Mouse (Mus musculus): ENCODE data around the gene Copz2. TPM values are rescaled to one million over a fixed set of nuclear protein-coding genes. Genes with fewer than 3 reads are reported as not detected.
A peak's percentile ranks its signal among the peaks of the same experiment; 100 is the strongest.

Copz2 gene
- polyA plus RNA-seq, 1 experiment = 10.6 TPM

DNA sequence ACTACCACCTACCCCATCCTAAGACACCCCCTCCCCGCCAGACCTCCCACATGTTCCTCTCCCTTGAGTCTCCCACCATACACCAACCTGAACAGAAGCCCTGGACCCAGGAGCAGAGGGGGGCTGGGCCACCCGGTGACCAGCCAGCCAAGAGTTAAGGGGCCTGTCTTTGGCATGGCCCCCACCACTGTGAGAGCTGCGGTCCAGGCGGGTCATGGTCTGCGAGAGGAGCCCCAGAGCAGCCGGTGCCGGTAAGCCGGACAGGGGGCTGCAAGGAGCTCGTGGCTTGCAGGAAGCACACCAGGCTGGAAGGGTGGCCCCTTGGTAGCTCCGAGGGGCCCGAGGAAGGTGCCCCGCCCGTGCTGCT is 26.2 kb upstream of the Copz2 start:
- WGBS = 15% methylated on average over 13 of the region's 13 CpGs
- H3K4me1 ChIP-seq (ENCODE audit: control insufficient read depth, insufficient read depth, insufficient read length) = peaks cover 16% of the 10 kb centered on the region
- H3K4me3 ChIP-seq (ENCODE audit: extremely low read depth, insufficient read depth, insufficient read length) = peak overlapping the region; percentile 60
- TF ChIP-seq POLR2A (IDR thresholded peaks at IDR 0.05; ENCODE audit: low read depth, low read length) (no peak), CTCF (IDR thresholded peaks at IDR 0.05; ENCODE audit: extremely low read depth, insufficient read depth, insufficient read length, insufficient replicate concordance) (no peak)
- peaks cover 40% of the 10 kb centered on the region for H3K36me3 ChIP-seq (ENCODE audit: control insufficient read depth, insufficient read depth, low read length)
- no peaks in the 10 kb centered on the region for H3K27me3 ChIP-seq (ENCODE audit: control insufficient read depth, insufficient read depth, low read length)
- H3K27ac ChIP-seq (ENCODE audit: insufficient read depth, low read length) = peak overlapping the region; percentile 49; the same call in 1 of the 2 replicates
- DNase-seq (ENCODE audit: low read depth in 1 of 2, low spot score in 2 of 2) = no peak

DNA sequence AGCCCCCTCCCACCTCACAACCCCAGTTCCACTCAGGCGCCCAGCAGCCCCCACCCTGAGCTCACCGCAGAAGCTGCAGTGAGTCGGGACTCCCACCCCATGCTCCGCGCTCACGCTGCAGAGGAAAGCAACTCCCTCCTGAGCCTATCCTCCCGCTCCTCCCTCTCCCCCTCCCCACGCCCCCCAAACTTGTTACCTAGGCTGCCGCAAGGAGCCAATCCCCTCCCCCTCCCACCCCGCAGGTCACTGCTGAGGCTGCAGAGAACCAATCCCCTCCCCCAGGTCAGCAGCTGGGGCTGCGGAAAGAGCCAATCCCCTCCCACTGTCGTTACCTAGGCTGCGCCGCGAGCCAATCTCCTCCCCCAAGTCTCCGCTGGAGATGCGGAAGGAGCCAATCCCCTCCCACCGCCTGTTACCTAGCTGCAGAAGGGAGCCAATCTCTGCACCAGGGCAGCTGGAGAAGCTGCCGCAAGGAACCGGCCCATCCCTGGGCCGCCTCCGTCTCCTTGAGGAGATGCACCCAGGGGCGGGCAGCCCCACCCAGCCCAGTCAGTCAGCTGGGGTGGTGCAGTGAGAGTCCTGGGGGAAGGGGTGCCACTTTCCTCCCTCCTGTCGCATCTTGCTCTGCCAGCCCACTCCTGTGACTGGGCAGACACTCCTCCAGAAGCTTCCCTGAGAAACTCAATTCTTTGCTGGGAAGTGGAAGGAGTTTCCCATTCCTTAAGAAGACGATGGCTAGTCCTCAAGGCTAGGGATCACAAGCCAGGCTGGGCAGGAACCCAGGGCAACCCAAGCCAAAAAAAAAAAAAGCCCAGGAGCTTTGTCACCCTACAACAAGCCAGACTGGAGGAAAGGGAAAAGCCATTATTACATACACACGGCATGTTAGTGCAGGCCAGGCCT is 25.5 kb upstream of the Copz2 start:
- DNase-seq (ENCODE audit: low read depth in 1 of 2, low spot score in 2 of 2) = peak; percentile 65 to 86
- Histone ChIP-seq H3K27ac (ENCODE audit: insufficient read depth, low read length) (no peak overlapping the region; the same call in 1 of the 2 replicates), H3K4me3 (ENCODE audit: extremely low read depth, insufficient read depth, insufficient read length) (peak overlapping the region; percentile 60), H3K27me3 (ENCODE audit: control insufficient read depth, insufficient read depth, low read length) (no peaks in the 10 kb centered on the region), H3K36me3 (ENCODE audit: control insufficient read depth, insufficient read depth, low read length) (peaks cover 33% of the 10 kb centered on the region), H3K4me1 (ENCODE audit: control insufficient read depth, insufficient read depth, insufficient read length) (peaks cover 16% of the 10 kb centered on the region)
- WGBS = 3% methylated on average over 25 of the region's 26 CpGs
- TF ChIP-seq CTCF (IDR thresholded peaks at IDR 0.05; ENCODE audit: extremely low read depth, insufficient read depth, insufficient read length, insufficient replicate concordance) = no peak
- TF ChIP-seq POLR2A (IDR thresholded peaks at IDR 0.05; ENCODE audit: low read depth, low read length) = no peak

DNA sequence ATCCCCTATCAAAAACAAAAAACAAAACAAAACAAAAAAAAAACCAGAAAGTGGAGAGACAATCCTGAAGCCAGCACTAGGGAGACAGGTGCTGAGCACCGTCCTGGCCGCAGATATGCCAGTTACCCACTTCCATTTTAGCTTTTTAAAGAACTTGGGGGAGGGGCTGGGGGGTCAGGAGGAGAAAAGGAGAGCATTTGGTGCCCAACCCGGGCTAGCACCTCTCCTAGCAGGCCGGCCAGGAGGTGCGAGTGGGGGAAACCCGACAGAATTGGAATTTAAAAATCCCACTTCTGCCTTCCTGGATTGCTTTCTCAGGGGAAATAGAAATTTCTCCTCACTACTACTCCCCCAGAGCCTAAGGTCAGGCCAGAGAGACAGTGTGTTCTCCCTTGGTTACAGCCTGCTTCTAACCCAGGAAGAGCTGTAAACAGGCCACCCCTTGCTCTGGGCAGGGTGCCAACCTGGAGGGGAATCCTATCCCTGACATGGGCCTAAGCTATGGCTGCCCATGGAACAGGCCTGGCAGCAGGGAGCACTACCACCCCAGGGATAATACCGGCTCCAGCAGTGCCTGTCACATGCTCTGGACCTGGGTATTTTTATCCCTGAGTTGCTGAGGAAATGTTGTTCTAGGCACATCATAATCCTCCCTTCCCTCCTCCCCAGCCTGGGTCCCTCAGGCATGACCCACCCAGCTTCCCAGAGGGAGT is 24.7 kb upstream of the Copz2 start:
- Histone ChIP-seq H3K27me3 (ENCODE audit: control insufficient read depth, insufficient read depth, low read length) (no peaks in the 10 kb centered on the region), H3K4me1 (ENCODE audit: control insufficient read depth, insufficient read depth, insufficient read length) (peaks cover 16% of the 10 kb centered on the region), H3K27ac (ENCODE audit: insufficient read depth, low read length) (peak overlapping the region; percentile 25; the same call in 1 of the 2 replicates), H3K4me3 (ENCODE audit: extremely low read depth, insufficient read depth, insufficient read length) (no peak overlapping the region), H3K36me3 (ENCODE audit: control insufficient read depth, insufficient read depth, low read length) (peaks cover 26% of the 10 kb centered on the region)
- WGBS = 67% methylated on average over 7 of the region's 7 CpGs
- no peak for TF ChIP-seq POLR2A (IDR thresholded peaks at IDR 0.05; ENCODE audit: low read depth, low read length)
- TF ChIP-seq CTCF (IDR thresholded peaks at IDR 0.05; ENCODE audit: extremely low read depth, insufficient read depth, insufficient read length, insufficient replicate concordance) = no peak
- no peak for DNase-seq (ENCODE audit: low read depth in 1 of 2, low spot score in 2 of 2)

DNA sequence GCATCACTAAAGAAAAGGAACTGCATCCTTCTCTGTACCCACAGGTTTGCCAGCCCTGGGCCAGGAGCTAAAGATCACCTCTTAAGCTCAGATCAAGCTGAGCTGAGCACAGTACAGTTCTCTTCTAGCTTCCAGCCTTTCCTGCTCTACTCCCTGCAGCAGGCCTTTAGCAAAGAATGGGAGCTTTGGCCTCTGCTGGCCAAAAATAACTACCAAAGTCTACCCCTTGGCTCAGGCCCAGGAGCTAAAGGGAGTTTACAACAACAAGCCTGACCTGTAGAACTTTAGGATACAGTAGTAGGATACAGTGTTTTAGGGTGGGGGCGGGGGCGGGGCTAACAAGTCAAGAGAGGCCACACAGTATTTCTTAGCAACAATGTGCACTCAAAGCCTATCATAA is 23.2 kb upstream of the Copz2 start:
- no peak for DNase-seq (ENCODE audit: low read depth in 1 of 2, low spot score in 2 of 2)
- Histone ChIP-seq H3K36me3 (ENCODE audit: control insufficient read depth, insufficient read depth, low read length) (peaks cover 12% of the 10 kb centered on the region), H3K4me3 (ENCODE audit: extremely low read depth, insufficient read depth, insufficient read length) (no peak overlapping the region), H3K27ac (ENCODE audit: insufficient read depth, low read length) (no peak overlapping the region), H3K27me3 (ENCODE audit: control insufficient read depth, insufficient read depth, low read length) (no peaks in the 10 kb centered on the region), H3K4me1 (ENCODE audit: control insufficient read depth, insufficient read depth, insufficient read length) (peaks cover 16% of the 10 kb centered on the region)
- WGBS = 85% methylated on average over 2 of the region's 2 CpGs
- TF ChIP-seq CTCF (IDR thresholded peaks at IDR 0.05; ENCODE audit: extremely low read depth, insufficient read depth, insufficient read length, insufficient replicate concordance) (no peak), POLR2A (IDR thresholded peaks at IDR 0.05; ENCODE audit: low read depth, low read length) (no peak)

DNA sequence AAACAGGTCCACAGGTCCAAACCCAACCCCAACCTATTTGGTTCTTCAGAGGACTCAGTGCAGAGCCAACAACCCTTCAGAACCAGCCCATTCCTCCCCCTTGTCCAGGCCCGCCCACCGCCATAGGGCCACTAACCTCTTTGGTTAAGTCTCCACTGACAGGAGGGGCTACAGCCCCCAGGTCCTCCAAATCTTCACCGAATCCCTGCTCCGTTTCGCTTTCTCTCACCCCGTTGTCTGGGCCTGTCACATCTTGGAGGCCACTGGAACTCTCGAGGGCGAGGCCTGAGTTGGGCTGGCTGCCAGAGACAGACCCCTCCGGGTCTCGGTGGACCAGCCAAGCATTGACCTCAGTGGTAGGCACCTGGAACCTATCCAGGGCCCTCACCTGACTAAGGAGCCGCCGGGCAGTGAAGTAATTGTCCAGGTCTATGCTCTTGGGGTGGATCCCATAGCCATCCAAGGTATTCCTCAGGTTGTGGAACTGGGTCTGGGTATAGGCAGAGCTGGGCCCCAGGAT is 22.5 kb upstream of the Copz2 start:
- no peak for TF ChIP-seq CTCF (IDR thresholded peaks at IDR 0.05; ENCODE audit: extremely low read depth, insufficient read depth, insufficient read length, insufficient replicate concordance)
- TF ChIP-seq POLR2A (IDR thresholded peaks at IDR 0.05; ENCODE audit: low read depth, low read length) = no peak
- no peaks in the 10 kb centered on the region for H3K27me3 ChIP-seq (ENCODE audit: control insufficient read depth, insufficient read depth, low read length)
- peaks cover 16% of the 10 kb centered on the region for H3K4me1 ChIP-seq (ENCODE audit: control insufficient read depth, insufficient read depth, insufficient read length)
- WGBS = 83% methylated on average over 12 of the region's 12 CpGs
- no peak overlapping the region for H3K27ac ChIP-seq (ENCODE audit: insufficient read depth, low read length)
- DNase-seq (ENCODE audit: low read depth in 1 of 2, low spot score in 2 of 2) = no peak
- H3K36me3 ChIP-seq (ENCODE audit: control insufficient read depth, insufficient read depth, low read length) = peaks cover 9% of the 10 kb centered on the region
- no peak overlapping the region for H3K4me3 ChIP-seq (ENCODE audit: extremely low read depth, insufficient read depth, insufficient read length)

DNA sequence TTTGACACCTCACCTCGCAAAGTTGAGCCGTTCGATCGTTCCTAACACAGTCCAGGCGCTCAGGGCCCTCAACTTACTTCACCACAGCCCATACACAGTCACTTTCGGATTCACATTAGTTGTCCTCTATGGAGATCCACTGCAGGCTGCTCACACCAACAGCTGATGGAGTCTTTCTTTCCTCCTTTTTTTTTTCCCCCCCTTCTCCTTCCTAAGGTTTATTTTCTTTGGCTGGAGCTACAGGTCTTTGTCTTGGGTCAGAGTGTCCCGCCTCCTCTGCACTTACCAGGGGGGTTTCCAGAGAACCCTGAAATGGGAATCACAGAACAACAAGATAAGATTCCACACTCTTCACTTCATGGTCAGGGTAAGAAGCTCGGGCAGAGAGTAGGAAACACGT is 21.8 kb upstream of the Copz2 start:
- H3K27ac ChIP-seq (ENCODE audit: insufficient read depth, low read length) = no peak overlapping the region
- no peak for TF ChIP-seq CTCF (IDR thresholded peaks at IDR 0.05; ENCODE audit: extremely low read depth, insufficient read depth, insufficient read length, insufficient replicate concordance)
- TF ChIP-seq POLR2A (IDR thresholded peaks at IDR 0.05; ENCODE audit: low read depth, low read length) = no peak

More for the DNA sequence above, 21.8 kb upstream of the Copz2 start:
- DNase-seq (ENCODE audit: low read depth in 1 of 2, low spot score in 2 of 2) = no peak
- H3K36me3 ChIP-seq (ENCODE audit: control insufficient read depth, insufficient read depth, low read length) = peaks cover 9% of the 10 kb centered on the region
- no peaks in the 10 kb centered on the region for H3K27me3 ChIP-seq (ENCODE audit: control insufficient read depth, insufficient read depth, low read length)
- H3K4me1 ChIP-seq (ENCODE audit: control insufficient read depth, insufficient read depth, insufficient read length) = peaks cover 10% of the 10 kb centered on the region
- 81% methylated on average over 9 of the region's 9 CpGs for WGBS
- no peak overlapping the region for H3K4me3 ChIP-seq (ENCODE audit: extremely low read depth, insufficient read depth, insufficient read length)

Data from spleen, adult 2 months (tissue).